Mouse (Mus musculus): ENCODE results near the gene Stxbp5. TPM values are rescaled to one million over a fixed set of nuclear protein-coding genes. Genes with fewer than 3 reads are reported as not detected.

Gene Stxbp5
- polyA plus RNA-seq, 1 experiment from 2014 or later = 7.9 TPM

DNA sequence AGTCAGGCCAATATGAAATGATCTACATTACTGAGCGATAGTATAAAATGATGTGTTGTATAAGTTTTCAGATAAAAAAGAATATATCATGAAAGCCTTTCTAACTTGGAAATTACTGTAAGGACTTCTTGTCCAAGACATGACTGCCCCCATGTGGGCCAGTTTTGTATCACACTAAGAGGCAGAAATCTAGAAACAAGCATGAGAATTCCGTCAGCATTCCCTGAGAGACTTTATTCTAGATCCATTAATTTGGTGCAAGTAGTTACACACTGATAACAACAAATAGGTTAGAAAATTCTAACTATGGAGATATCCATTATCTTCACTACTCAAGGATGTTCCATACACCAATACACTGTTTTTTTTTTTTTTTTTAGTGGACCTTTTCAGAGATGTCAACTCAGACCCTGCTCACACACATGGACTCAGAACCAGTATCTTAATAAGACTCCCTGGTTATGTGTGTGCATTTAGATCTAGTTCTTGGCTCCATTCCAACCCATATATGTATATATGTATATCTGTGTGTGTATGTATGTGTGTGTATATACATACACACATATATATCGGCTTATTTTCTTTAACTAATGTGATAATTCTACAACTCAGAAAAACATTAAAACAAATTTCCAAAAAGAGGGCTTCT is 145.9 kb downstream of the Stxbp5 start:
- H3K4me1 ChIP-seq (ENCODE audit: control insufficient read depth, insufficient read depth, low read depth, low read length) = no peaks in the 10 kb centered on the region
- H3K27me3 ChIP-seq (replicated peaks; ENCODE audit: control insufficient read depth, insufficient read depth, low read length) = no peaks in the 10 kb centered on the region
- no peaks in the 10 kb centered on the region for H3K36me3 ChIP-seq (ENCODE audit: control insufficient read depth, insufficient read depth, low read length)
- H3K27ac ChIP-seq (ENCODE audit: low read depth, low read length) = no peak overlapping the region
- no peak overlapping the region for H3K4me2 ChIP-seq (ENCODE audit: low read length)
- no peaks in the 10 kb centered on the region for H3K9me3 ChIP-seq (ENCODE audit: control insufficient read depth, low read length)
- ATAC-seq = peak; percentile 55
- no peak overlapping the region for H3K4me3 ChIP-seq (ENCODE audit: low read length)
- WGBS = 48% methylated on average over 3 of the region's 3 CpGs
- H3K9ac ChIP-seq (ENCODE audit: low read depth, low read length) = no peak overlapping the region

DNA sequence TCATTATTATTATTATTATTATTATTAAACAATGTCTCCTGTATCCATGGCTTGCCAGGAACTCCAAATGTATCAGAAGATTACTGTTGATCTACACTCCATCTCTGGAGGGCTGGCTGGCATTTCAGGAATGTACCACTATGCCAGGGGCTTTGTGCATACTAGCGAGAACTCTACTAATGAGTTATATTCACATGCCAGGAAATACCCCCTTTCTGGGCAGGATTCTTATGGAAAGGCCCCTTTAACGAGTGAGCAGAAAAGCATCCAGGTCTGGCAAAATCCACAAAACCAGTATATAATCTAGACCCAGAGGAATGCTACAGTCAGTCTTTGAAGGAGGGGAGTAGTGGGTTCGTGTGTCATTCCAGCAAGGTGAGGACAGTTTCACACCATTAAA is 167.0 kb downstream of the Stxbp5 start:
- H3K27me3 ChIP-seq (replicated peaks; ENCODE audit: control insufficient read depth, insufficient read depth, low read length) = no peaks in the 10 kb centered on the region
- H3K4me1 ChIP-seq (ENCODE audit: control insufficient read depth, insufficient read depth, low read depth, low read length) = no peaks in the 10 kb centered on the region
- no peak for ATAC-seq
- no peak overlapping the region for H3K9ac ChIP-seq (ENCODE audit: low read depth, low read length)
- no peak overlapping the region for H3K4me3 ChIP-seq (ENCODE audit: low read length)
- no peaks in the 10 kb centered on the region for H3K36me3 ChIP-seq (ENCODE audit: control insufficient read depth, insufficient read depth, low read length)
- no peaks in the 10 kb centered on the region for H3K9me3 ChIP-seq (ENCODE audit: control insufficient read depth, low read length)
- no peak overlapping the region for H3K27ac ChIP-seq (ENCODE audit: low read depth, low read length)
- H3K4me2 ChIP-seq (ENCODE audit: low read length) = no peak overlapping the region
- 71% methylated on average over 3 of the region's 3 CpGs for WGBS

DNA sequence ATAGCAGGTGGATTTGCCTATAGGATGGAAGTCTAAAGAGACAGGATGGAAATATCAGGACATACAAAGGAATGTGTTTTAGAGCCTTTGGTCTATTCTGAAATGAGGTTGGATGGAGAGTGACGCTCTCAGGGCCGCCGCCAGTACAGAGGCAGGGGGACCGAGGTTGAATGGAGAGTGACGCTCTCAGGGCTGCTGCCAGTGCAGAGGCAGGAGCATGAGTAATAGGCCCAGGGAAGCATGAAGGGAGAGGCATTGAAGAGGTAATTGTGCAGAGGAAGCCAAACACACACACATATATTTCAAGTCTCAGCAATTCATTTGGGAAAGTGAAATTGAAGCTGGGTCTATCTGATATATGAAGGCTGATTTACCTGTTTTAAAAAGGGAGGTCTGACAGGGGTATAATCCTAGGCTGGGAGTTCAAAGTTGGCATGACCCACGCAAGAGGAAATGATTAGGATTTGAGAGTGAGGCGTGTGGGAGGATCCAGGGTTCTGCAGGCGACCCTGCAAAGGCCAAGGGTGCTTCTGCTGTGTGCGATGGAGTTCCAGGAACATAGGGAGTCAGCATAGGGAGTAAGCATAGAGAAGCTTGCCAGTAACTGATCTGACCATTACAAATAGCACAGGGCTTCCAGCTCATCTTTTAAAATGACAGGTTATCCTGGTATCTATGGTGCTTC is 168.7 kb downstream of the Stxbp5 start:
- Histone ChIP-seq H3K9me3 (ENCODE audit: control insufficient read depth, low read length) (no peaks in the 10 kb centered on the region), H3K27ac (ENCODE audit: low read depth, low read length) (no peak overlapping the region), H3K36me3 (ENCODE audit: control insufficient read depth, insufficient read depth, low read length) (no peaks in the 10 kb centered on the region), H3K9ac (ENCODE audit: low read depth, low read length) (no peak overlapping the region), H3K27me3 (replicated peaks; ENCODE audit: control insufficient read depth, insufficient read depth, low read length) (no peaks in the 10 kb centered on the region), H3K4me3 (ENCODE audit: low read length) (no peak overlapping the region), H3K4me1 (ENCODE audit: control insufficient read depth, insufficient read depth, low read depth, low read length) (no peaks in the 10 kb centered on the region), H3K4me2 (ENCODE audit: low read length) (no peak overlapping the region)
- ATAC-seq = no peak
- WGBS = 63% methylated on average over 9 of the region's 9 CpGs

DNA sequence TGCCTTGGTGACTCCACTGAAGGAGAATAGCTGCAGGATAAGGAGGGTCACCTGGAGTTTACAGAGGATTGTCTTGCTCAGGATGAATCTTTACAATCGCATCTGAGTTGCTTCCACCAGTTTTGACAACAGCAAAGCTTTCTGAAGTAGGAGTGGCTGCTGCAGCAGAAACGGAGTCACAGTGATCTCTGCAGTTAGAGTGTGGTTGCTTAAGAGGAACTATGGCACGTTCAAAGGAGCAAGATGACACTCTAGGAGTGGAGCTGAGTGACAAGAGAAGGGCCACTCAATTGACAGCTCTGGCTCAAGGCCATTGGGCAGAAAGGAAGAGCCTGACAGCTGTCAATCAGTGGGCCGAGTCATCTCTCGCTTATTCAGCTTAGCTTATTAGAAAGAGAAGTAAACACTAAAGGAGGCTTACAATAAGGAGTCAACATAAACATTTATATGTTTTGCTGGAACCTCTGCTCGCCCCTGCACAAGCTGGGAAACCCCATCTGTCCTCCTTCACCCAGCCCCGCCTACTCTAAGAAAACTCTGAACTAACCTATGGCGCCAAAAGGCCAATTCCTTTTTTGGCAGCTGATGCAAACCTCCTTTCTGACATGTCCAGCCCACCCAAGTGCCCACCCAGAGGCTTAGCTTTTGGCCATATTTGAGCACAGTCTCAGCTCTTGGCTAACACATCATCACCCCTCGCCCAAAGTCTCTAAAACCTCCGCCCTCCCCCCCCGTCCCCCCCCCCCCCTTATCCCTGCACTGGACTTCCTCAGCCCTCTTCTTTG is 178.2 kb downstream of the Stxbp5 start:
- no peak overlapping the region for H3K4me2 ChIP-seq (ENCODE audit: low read length)
- ATAC-seq = no peak
- no peaks in the 10 kb centered on the region for H3K27me3 ChIP-seq (replicated peaks; ENCODE audit: control insufficient read depth, insufficient read depth, low read length)
- no peak overlapping the region for H3K27ac ChIP-seq (ENCODE audit: low read depth, low read length)
- no peaks in the 10 kb centered on the region for H3K36me3 ChIP-seq (ENCODE audit: control insufficient read depth, insufficient read depth, low read length)
- no peaks in the 10 kb centered on the region for H3K4me1 ChIP-seq (ENCODE audit: control insufficient read depth, insufficient read depth, low read depth, low read length)
- 85% methylated on average over 10 of the region's 11 CpGs for WGBS
- no peak overlapping the region for H3K9ac ChIP-seq (ENCODE audit: low read depth, low read length)
- no peak overlapping the region for H3K4me3 ChIP-seq (ENCODE audit: low read length)
- no peaks in the 10 kb centered on the region for H3K9me3 ChIP-seq (ENCODE audit: control insufficient read depth, low read length)

- H3K9me3 ChIP-seq (ENCODE audit: control insufficient read depth, low read length) = no peaks in the 10 kb centered on the region
- no peaks in the 10 kb centered on the region for H3K4me1 ChIP-seq (ENCODE audit: control insufficient read depth, insufficient read depth, low read depth, low read length)
- H3K9ac ChIP-seq (ENCODE audit: low read depth, low read length) = no peak overlapping the region
- no peaks in the 10 kb centered on the region for H3K36me3 ChIP-seq (ENCODE audit: control insufficient read depth, insufficient read depth, low read length)
- H3K4me2 ChIP-seq (ENCODE audit: low read length) = no peak overlapping the region
- no peak overlapping the region for H3K4me3 ChIP-seq (ENCODE audit: low read length)
- ATAC-seq = no peak
- no peaks in the 10 kb centered on the region for H3K27me3 ChIP-seq (replicated peaks; ENCODE audit: control insufficient read depth, insufficient read depth, low read length)
- H3K27ac ChIP-seq (ENCODE audit: low read depth, low read length) = no peak overlapping the region
- WGBS = 49% methylated on average over 5 of the region's 5 CpGs
These were observed 180.9 kb downstream of the Stxbp5 start for GRCm38 (mm10) chr10:9720027-9720426.

- no peak overlapping the region for H3K9ac ChIP-seq (ENCODE audit: low read depth, low read length)
- no peaks in the 10 kb centered on the region for H3K9me3 ChIP-seq (ENCODE audit: control insufficient read depth, low read length)
- WGBS = 80% methylated on average over 5 of the region's 5 CpGs
- no peaks in the 10 kb centered on the region for H3K36me3 ChIP-seq (ENCODE audit: control insufficient read depth, insufficient read depth, low read length)
- no peaks in the 10 kb centered on the region for H3K4me1 ChIP-seq (ENCODE audit: control insufficient read depth, insufficient read depth, low read depth, low read length)
- no peak for ATAC-seq
- H3K4me3 ChIP-seq (ENCODE audit: low read length) = no peak overlapping the region
- H3K4me2 ChIP-seq (ENCODE audit: low read length) = no peak overlapping the region
- no peak overlapping the region for H3K27ac ChIP-seq (ENCODE audit: low read depth, low read length)
- H3K27me3 ChIP-seq (replicated peaks; ENCODE audit: control insufficient read depth, insufficient read depth, low read length) = no peaks in the 10 kb centered on the region
These were observed 182.8 kb downstream of the Stxbp5 start for GRCm38 (mm10) chr10:9718086-9718485.

Other genes with a start within 250 kb of the Stxbp5 start
- gene Samd5, start 225.9 kb downstream of the Stxbp5 start, polyA plus RNA-seq (2015; fragmentation: Nextera tagmentation; extraction: Ambion mirVana) = 3.9 and 4.4 TPM in 2 replicates

Data from hindbrain, embryonic 16.5 days (tissue).